Mouse (Mus musculus): ENCODE results near the gene Agpat3.
"Not testable (repeated sequence)": the region's sequence is repeated elsewhere in the genome, so short reads cannot be mapped to it uniquely, and the experiment has no call there.

Gene Agpat3

GRCm38 (mm10) chr10:78360290-78360711 is 8.0 kb upstream of the Agpat3 start:
- DNase-seq = peak; percentile 76 to 83

- DNase-seq = not testable (repeated sequence)
These were observed 6.7 kb upstream of the Agpat3 start for GRCm38 (mm10) chr10:78358999-78359398.

GRCm38 (mm10) chr10:78358266-78358665 is 6.0 kb upstream of the Agpat3 start:
- no peak for DNase-seq

GRCm38 (mm10) chr10:78357742-78358141 is 5.5 kb upstream of the Agpat3 start:
- no peak for DNase-seq

- DNase-seq = no peak
These were observed 3.8 kb upstream of the Agpat3 start for GRCm38 (mm10) chr10:78355931-78356593.

GRCm38 (mm10) chr10:78353196-78353595 is 907 bp upstream of the Agpat3 start:
- no peak for DNase-seq

GRCm38 (mm10) chr10:78352666-78353030 is 359 bp upstream of the Agpat3 start:
- DNase-seq = no peak

- DNase-seq = no peak
These were observed 764 bp downstream of the Agpat3 start for GRCm38 (mm10) chr10:78351564-78351886.

- no peak for DNase-seq
These were observed 1.3 kb downstream of the Agpat3 start for GRCm38 (mm10) chr10:78350796-78351556.

- no peak for DNase-seq
These were observed 2.7 kb downstream of the Agpat3 start for GRCm38 (mm10) chr10:78349464-78350165.

GRCm38 (mm10) chr10:78348211-78348610 is 4.1 kb downstream of the Agpat3 start:
- DNase-seq = no peak

GRCm38 (mm10) chr10:78347486-78347885 is 4.8 kb downstream of the Agpat3 start:
- DNase-seq = no peak

- no peak for DNase-seq
These were observed 6.8 kb downstream of the Agpat3 start for GRCm38 (mm10) chr10:78345466-78345865.

GRCm38 (mm10) chr10:78342091-78342490 is 10.2 kb downstream of the Agpat3 start:
- no peak for DNase-seq

- no peak for DNase-seq
These were observed 14.1 kb downstream of the Agpat3 start for GRCm38 (mm10) chr10:78338180-78338579.

- DNase-seq = no peak
These were observed 17.2 kb downstream of the Agpat3 start for GRCm38 (mm10) chr10:78334923-78335561.

GRCm38 (mm10) chr10:78331577-78331976 is 20.7 kb downstream of the Agpat3 start:
- DNase-seq = no peak

- no peak for DNase-seq
These were observed 23.0 kb downstream of the Agpat3 start for GRCm38 (mm10) chr10:78329305-78329704.

GRCm38 (mm10) chr10:78328011-78328575 is 24.2 kb downstream of the Agpat3 start:
- DNase-seq = no peak

GRCm38 (mm10) chr10:78325916-78326647 is 26.2 kb downstream of the Agpat3 start:
- no peak for DNase-seq

GRCm38 (mm10) chr10:78324556-78325164 is 27.6 kb downstream of the Agpat3 start:
- peak; percentile 60 to 65 for DNase-seq
